Mouse (Mus musculus): ENCODE data around the gene Stam. TPM values are rescaled to one million over a fixed set of nuclear protein-coding genes. Genes with fewer than 3 reads are reported as not detected.
A peak's percentile ranks its signal among the peaks of the same experiment; 100 is the strongest.

Stam gene
- total and polyA plus RNA-seq, 2 experiments from 2014 or later: 29.9 to 42.7 TPM

GRCm38 (mm10) chr2:14139590-14139989, 65.7 kb downstream of the Stam start:
- DNase-seq (ENCODE audit: low spot score): no peak
- 66% methylated on average over 6 of the region's 6 CpGs for WGBS

DNA sequence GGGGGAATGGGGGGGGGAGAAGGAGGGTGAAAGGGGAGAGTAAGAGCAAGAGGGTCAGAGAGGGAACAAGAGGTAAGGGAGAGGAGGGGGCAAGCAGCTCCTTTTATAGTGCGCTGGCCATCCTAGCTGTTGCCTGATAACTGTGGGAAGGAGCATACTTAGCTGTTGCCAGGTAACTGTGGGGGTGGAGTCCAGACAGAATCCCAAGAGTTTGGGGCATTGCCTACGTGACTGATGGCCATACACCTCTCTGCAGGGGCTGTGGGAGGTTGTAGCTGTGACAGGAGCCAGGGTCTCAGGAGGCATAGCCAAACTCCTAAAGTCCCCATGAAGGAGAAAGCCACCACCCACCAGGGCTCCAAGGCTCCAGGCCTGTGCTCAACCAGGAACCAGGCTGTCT, 66.1 kb downstream of the Stam start:
- no peak for ATAC-seq (ENCODE audit: insufficient read depth, low read depth)
- Histone ChIP-seq H3K36me3 (replicated peaks; ENCODE audit: control insufficient read depth, insufficient read depth, low read length) (peaks cover 53% of the 10 kb centered on the region), H3K27ac (ENCODE audit: low read depth) (no peak overlapping the region)

More at GRCm38 (mm10) chr2:14139590-14139989, 65.7 kb downstream of the Stam start:
- Histone ChIP-seq H3K27ac (ENCODE audit: low read depth) (no peak overlapping the region), H3K9me3 (replicated peaks; ENCODE audit: control insufficient read depth, low read length) (no peaks in the 10 kb centered on the region), H3K4me3 (ENCODE audit: low read depth, low read length) (no peak overlapping the region), H3K4me1 (ENCODE audit: control insufficient read depth, insufficient read depth) (0 out of 2 replicates have a peak, but pooled peaks cover under 1% of the 10 kb centered on the region), H3K4me2 (ENCODE audit: low read depth, low read length) (no peak overlapping the region), H3K27me3 (ENCODE audit: control insufficient read depth, insufficient read depth, low read length) (no peaks in the 10 kb centered on the region), H3K9ac (replicated peaks; ENCODE audit: low read depth, low read length) (no peak overlapping the region), H3K36me3 (replicated peaks; ENCODE audit: control insufficient read depth, insufficient read depth, low read length) (peaks cover 50% of the 10 kb centered on the region)
- ATAC-seq (ENCODE audit: insufficient read depth, low read depth): no peak
- TF ChIP-seq EP300 (IDR thresholded peaks at IDR 0.05; ENCODE audit: low read depth) (no peak), CTCF (IDR thresholded peaks at IDR 0.05; ENCODE audit: low read depth) (no peak)

DNA sequence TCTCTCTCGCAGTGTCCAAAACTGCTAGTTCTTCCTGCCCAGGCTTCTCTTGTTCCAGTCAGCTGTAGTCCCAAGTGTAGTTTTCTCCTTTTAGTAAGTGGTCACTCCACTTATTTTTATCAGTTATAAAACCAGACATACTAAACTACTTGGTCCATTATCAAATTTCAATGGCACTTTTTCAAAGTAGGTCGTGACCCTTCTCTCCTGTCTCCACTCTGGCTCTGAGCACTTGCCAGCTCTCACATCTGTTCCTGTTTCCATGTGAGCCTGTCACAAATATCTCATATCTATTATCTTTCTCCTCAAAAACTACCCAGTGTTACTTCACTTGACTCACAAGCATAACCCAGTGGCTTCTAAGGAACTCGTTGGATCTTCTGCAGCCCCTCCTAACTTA, 71.4 kb downstream of the Stam start:
- ATAC-seq (ENCODE audit: insufficient read depth, low read depth) (no peak; the same call in 1 of the 2 replicates), DNase-seq (ENCODE audit: low spot score) (no peak)
- WGBS: 28% methylated on average over 3 of the region's 3 CpGs
- Histone ChIP-seq H3K36me3 (replicated peaks; ENCODE audit: control insufficient read depth, insufficient read depth, low read length) (peaks cover 39% of the 10 kb centered on the region), H3K4me1 (ENCODE audit: control insufficient read depth, insufficient read depth) (peaks cover 9% of the 10 kb centered on the region; the same call in 1 of the 2 replicates), H3K4me2 (ENCODE audit: low read depth, low read length) (no peak overlapping the region), H3K27me3 (ENCODE audit: control insufficient read depth, insufficient read depth, low read length) (no peaks in the 10 kb centered on the region), H3K9me3 (replicated peaks; ENCODE audit: control insufficient read depth, low read length) (no peaks in the 10 kb centered on the region), H3K9ac (replicated peaks; ENCODE audit: low read depth, low read length) (no peak overlapping the region), H3K4me3 (ENCODE audit: low read depth, low read length) (no peak overlapping the region), H3K27ac (ENCODE audit: low read depth) (peak overlapping the region; percentile 4)
- TF ChIP-seq CTCF (IDR thresholded peaks at IDR 0.05; ENCODE audit: low read depth) (no peak), EP300 (IDR thresholded peaks at IDR 0.05; ENCODE audit: low read depth) (no peak)

More for the DNA sequence above, 66.1 kb downstream of the Stam start:
- no peak overlapping the region for H3K9ac ChIP-seq (replicated peaks; ENCODE audit: low read depth, low read length)
- H3K4me3 ChIP-seq (ENCODE audit: low read depth, low read length): no peak overlapping the region
- DNase-seq (ENCODE audit: low spot score): no peak
- peaks cover 5% of the 10 kb centered on the region; the same call in 1 of the 2 replicates for H3K4me1 ChIP-seq (ENCODE audit: control insufficient read depth, insufficient read depth)
- no peaks in the 10 kb centered on the region for H3K9me3 ChIP-seq (replicated peaks; ENCODE audit: control insufficient read depth, low read length)
- TF ChIP-seq EP300 (IDR thresholded peaks at IDR 0.05; ENCODE audit: low read depth): no peak
- no peak for TF ChIP-seq CTCF (IDR thresholded peaks at IDR 0.05; ENCODE audit: low read depth)
- H3K27me3 ChIP-seq (ENCODE audit: control insufficient read depth, insufficient read depth, low read length): no peaks in the 10 kb centered on the region
- WGBS: 73% methylated on average over 2 of the region's 2 CpGs
- no peak overlapping the region for H3K4me2 ChIP-seq (ENCODE audit: low read depth, low read length)

DNA sequence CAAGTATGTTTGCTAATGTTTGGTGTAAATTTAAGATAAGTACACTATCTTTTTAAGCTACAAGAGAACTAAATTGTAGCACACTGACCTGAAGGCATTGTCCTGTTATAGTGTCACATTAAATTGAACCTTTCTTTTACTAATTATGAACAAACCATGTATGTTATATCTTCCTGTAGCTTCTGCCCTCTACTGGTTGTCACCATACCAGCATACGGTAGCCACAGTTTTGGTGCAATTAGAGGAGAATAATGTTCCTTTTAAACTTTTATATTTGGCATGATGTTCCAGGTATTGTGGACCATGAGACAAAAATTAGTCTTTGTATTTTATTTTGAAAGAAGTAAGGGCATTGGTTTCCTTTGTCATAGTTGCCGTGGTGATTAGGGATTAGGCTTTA, 73.0 kb downstream of the Stam start:
- no peak overlapping the region for H3K9ac ChIP-seq (replicated peaks; ENCODE audit: low read depth, low read length)

GRCm38 (mm10) chr2:14150829-14151228, 76.9 kb downstream of the Stam start:
- H3K9ac ChIP-seq (replicated peaks; ENCODE audit: low read depth, low read length): no peak overlapping the region
- H3K36me3 ChIP-seq (replicated peaks; ENCODE audit: control insufficient read depth, insufficient read depth, low read length): 0 out of 2 replicates have a peak, but pooled peaks cover 8% of the 10 kb centered on the region
- ATAC-seq (ENCODE audit: insufficient read depth, low read depth) (no peak), DNase-seq (ENCODE audit: low spot score) (no peak)
- TF ChIP-seq EP300 (IDR thresholded peaks at IDR 0.05; ENCODE audit: low read depth): no peak
- TF ChIP-seq CTCF (IDR thresholded peaks at IDR 0.05; ENCODE audit: low read depth): peak; percentile 25
- H3K27me3 ChIP-seq (ENCODE audit: control insufficient read depth, insufficient read depth, low read length): no peaks in the 10 kb centered on the region
- H3K4me1 ChIP-seq (ENCODE audit: control insufficient read depth, insufficient read depth): no peaks in the 10 kb centered on the region
- H3K4me2 ChIP-seq (ENCODE audit: low read depth, low read length): no peak overlapping the region
- 92% methylated on average over 2 of the region's 2 CpGs for WGBS
- no peak overlapping the region for H3K4me3 ChIP-seq (ENCODE audit: low read depth, low read length)
- H3K9me3 ChIP-seq (replicated peaks; ENCODE audit: control insufficient read depth, low read length): no peaks in the 10 kb centered on the region
- no peak overlapping the region for H3K27ac ChIP-seq (ENCODE audit: low read depth)

More for the DNA sequence above, 73.0 kb downstream of the Stam start:
- no peak for DNase-seq (ENCODE audit: low spot score)
- H3K27me3 ChIP-seq (ENCODE audit: control insufficient read depth, insufficient read depth, low read length): no peaks in the 10 kb centered on the region
- peaks cover 34% of the 10 kb centered on the region for H3K36me3 ChIP-seq (replicated peaks; ENCODE audit: control insufficient read depth, insufficient read depth, low read length)
- H3K4me1 ChIP-seq (ENCODE audit: control insufficient read depth, insufficient read depth): peaks cover 9% of the 10 kb centered on the region; the same call in 1 of the 2 replicates
- no peak overlapping the region for H3K27ac ChIP-seq (ENCODE audit: low read depth)
- H3K9me3 ChIP-seq (replicated peaks; ENCODE audit: control insufficient read depth, low read length): no peaks in the 10 kb centered on the region
- no peak for TF ChIP-seq EP300 (IDR thresholded peaks at IDR 0.05; ENCODE audit: low read depth)
- TF ChIP-seq CTCF (IDR thresholded peaks at IDR 0.05; ENCODE audit: low read depth): peak; percentile 52
- 87% methylated on average over 2 of the region's 2 CpGs for WGBS
- no peak overlapping the region for H3K4me3 ChIP-seq (ENCODE audit: low read depth, low read length)
- no peak for ATAC-seq (ENCODE audit: insufficient read depth, low read depth)
- H3K4me2 ChIP-seq (ENCODE audit: low read depth, low read length): no peak overlapping the region

GRCm38 (mm10) chr2:14151854-14152253, 78.0 kb downstream of the Stam start:
- H3K27me3 ChIP-seq (ENCODE audit: control insufficient read depth, insufficient read depth, low read length): no peaks in the 10 kb centered on the region
- 86% methylated on average over 6 of the region's 6 CpGs for WGBS
- TF ChIP-seq EP300 (IDR thresholded peaks at IDR 0.05; ENCODE audit: low read depth) (no peak), CTCF (IDR thresholded peaks at IDR 0.05; ENCODE audit: low read depth) (no peak)

More at GRCm38 (mm10) chr2:14151854-14152253, 78.0 kb downstream of the Stam start:
- Histone ChIP-seq H3K4me3 (ENCODE audit: low read depth, low read length) (no peak overlapping the region), H3K4me2 (ENCODE audit: low read depth, low read length) (no peak overlapping the region), H3K27ac (ENCODE audit: low read depth) (no peak overlapping the region), H3K9me3 (replicated peaks; ENCODE audit: control insufficient read depth, low read length) (no peaks in the 10 kb centered on the region), H3K9ac (replicated peaks; ENCODE audit: low read depth, low read length) (no peak overlapping the region), H3K4me1 (ENCODE audit: control insufficient read depth, insufficient read depth) (no peaks in the 10 kb centered on the region), H3K36me3 (replicated peaks; ENCODE audit: control insufficient read depth, insufficient read depth, low read length) (0 out of 2 replicates have a peak, but pooled peaks cover 4% of the 10 kb centered on the region)
- no peak for DNase-seq (ENCODE audit: low spot score)
- ATAC-seq (ENCODE audit: insufficient read depth, low read depth): no peak

All from heart, postnatal 0 days (tissue).